Mouse (Mus musculus) thymus, adult 2 months (tissue): Measurements from ENCODE around the gene Emilin2.

Experiments
- CTCF ChIP-seq: fragments of 200-500 bp; IDR thresholded peaks from 2 replicates; pipeline ENCODE4 v1.5.1; 2012; ENCODE audit warnings: mild to moderate bottlenecking, control low read depth, low read length, moderate library complexity, borderline replicate concordance; ENCODE audit not compliant: control insufficient read depth, poor library complexity, insufficient read depth; ENCODE audit errors: extremely low read depth
- POLR2A ChIP-seq: fragments of 200-500 bp; IDR thresholded peaks from 2 replicates; pipeline ENCODE4 v1.6.1; 2012; ENCODE audit warnings: mild to moderate bottlenecking, low read length, control low read depth, moderate library complexity; ENCODE audit not compliant: control insufficient read depth, poor library complexity, insufficient read depth; ENCODE audit errors: extremely low read depth

DNA sequence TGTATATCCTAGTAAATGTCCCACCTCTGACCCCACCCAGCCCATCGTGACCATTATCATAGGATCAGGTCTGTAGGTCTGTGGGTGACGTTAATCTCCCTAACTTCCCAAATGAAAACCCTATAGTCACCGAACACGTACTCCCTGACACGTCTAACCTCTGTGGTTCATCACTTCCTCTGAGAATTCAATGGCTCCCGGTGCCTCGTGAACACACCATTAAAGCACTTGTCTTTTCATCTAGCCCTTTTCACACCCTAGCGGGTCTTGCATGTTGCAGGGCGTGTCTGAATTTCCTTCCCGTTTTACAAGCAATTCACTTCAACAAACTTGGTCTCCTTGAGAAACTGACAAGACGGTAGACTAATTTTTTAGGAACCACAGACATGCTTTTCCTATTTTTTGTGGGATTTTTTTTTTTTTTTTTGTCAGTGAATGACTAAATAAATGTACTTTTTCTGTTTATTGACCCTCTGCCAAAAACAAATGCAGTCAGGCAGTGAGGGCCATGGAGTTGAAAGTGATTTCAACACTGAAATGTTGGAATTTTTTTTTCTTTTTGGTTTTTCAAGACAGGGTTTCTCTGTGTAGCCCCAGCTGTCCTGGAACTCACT is 23.5 kb downstream of the Emilin2 start:
- TF ChIP-seq POLR2A (no peak), CTCF (no peak)
